Mouse (Mus musculus) stomach, embryonic 16.5 days (tissue): ENCODE results near the gene Man1c1. TPM values are rescaled to one million over a fixed set of nuclear protein-coding genes. Genes with fewer than 3 reads are reported as not detected.

Experiments
- ATAC-seq: fragments of 200-750 bp; cut with Nextera tagmentation; 2 replicates; pipeline ENCODE4 v1.8.0; 2017; ENCODE audit warnings: moderate number of reproducible peaks, moderate TSS enrichment; ENCODE audit not compliant: insufficient read depth, low FRiP score
- H3K27ac ChIP-seq: fragments of 300-500 bp; sonication (generic); 2 replicates; pipeline ENCODE4 v1.5.1; 2014; ENCODE audit warnings: low read length
- H3K27me3 ChIP-seq: fragments of 300-500 bp; sonication (generic); 2 replicates; pipeline ENCODE4 v1.6.1; 2014; ENCODE audit warnings: low read length, control low read depth, mixed read lengths; ENCODE audit not compliant: control insufficient read depth, insufficient read depth
- H3K36me3 ChIP-seq: fragments of 300-500 bp; sonication (generic); 2 replicates; pipeline ENCODE4 v1.6.1; 2014; ENCODE audit warnings: low read length; ENCODE audit not compliant: control insufficient read depth, insufficient read depth
- H3K4me1 ChIP-seq: fragments of 300-500 bp; sonication (generic); 2 replicates; pipeline ENCODE4 v1.6.1; 2014; ENCODE audit warnings: low read length, control low read depth, mixed read lengths; ENCODE audit not compliant: control insufficient read depth, insufficient read depth
- H3K4me2 ChIP-seq: fragments of 300-500 bp; sonication (generic); 2 replicates; pipeline ENCODE4 v1.6.1; 2014; ENCODE audit warnings: low read depth, low read length, mixed read lengths
- H3K4me3 ChIP-seq: fragments of 300-500 bp; sonication (generic); replicated peaks from 2 replicates; pipeline ENCODE4 v1.5.1; 2014; ENCODE audit warnings: mild to moderate bottlenecking, low read length
- H3K9ac ChIP-seq: fragments of 300-500 bp; sonication (generic); 2 replicates; pipeline ENCODE4 v1.6.1; 2014; ENCODE audit warnings: low read length
- H3K9me3 ChIP-seq: fragments of 300-500 bp; sonication (generic); replicated peaks from 2 replicates; pipeline ENCODE4 v1.6.1; 2016; ENCODE audit warnings: low read length, control low read depth; ENCODE audit not compliant: control insufficient read depth
- WGBS: fragments of 180-500 bp; shearing (Covaris S2); extraction: QIAGEN DNeasy Blood & Tissue Kit; methylation state at CpG from one replicate; pipeline ENCODE4 v1.1.7; 2014; 5-methylcytosine and 5-hydroxymethylcytosine counted together
- polyA plus RNA-seq: library from polyadenylated mRNA; unstranded; fragments of >200 nt; fragmentation: Nextera tagmentation; extraction: Ambion mirVana; gene quantifications from 2 replicates; pipeline ENCODE4 v1.2.1, GENCODE M21; 2015

The Man1c1 gene
- polyA plus RNA-seq, 1 experiment from 2014 or later = 1.6 TPM

DNA sequence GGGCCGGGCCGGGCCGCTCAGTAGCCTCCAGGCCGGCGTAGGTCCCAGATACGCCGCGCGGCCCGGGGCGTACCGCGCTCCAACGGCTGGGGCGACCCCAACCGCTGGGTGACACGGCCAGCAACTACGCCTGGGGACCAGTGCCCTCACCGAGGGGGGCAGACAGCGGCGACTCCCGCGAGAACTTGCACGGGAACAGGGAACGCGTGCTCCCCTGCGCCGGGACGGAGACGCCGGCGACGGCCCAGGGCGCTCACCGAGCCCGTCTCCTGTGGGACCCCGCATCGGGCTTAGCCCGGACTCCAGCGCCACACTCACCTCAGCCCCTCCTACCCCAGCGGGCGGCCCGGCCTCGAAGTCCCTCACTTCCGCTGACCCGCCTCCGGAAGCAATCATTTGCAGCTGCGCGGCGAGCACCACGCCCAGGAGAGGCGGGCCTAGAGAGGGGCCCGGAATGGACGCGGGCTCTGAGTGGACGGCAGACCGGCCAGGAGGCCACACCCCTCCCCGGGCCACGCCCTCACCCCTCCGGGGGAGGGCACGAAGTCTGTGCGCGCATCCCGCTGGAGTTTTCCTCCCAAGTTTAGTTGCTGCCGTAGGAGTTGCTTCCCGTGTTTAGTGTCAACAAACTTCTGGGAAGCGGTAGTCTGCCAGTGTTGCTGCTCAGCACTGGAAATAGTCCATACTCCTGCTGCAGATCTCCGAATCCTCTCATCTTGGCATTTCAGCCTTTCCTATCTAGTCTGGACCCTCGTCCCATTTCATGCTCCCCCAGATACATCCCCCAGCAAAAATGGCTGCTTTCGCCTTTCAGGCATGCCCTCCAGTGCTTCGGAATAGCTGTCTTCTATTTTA lies 168.9 kb downstream of the Man1c1 start, which contains the start of gene Mtfr1l:
Mtfr1l (minus strand) TSS at position 456 of the 855 bp plus-strand sequence.
- Histone ChIP-seq H3K4me3 (peak within 1 kb of the TSS; percentile 81), H3K36me3 (no peaks in the 10 kb centered on the region), H3K27me3 (no peaks in the 10 kb centered on the region), H3K9ac (peak within 1 kb of the TSS; percentile 86), H3K27ac (peak within 1 kb of the TSS; percentile 85), H3K4me1 (peaks cover 25% of the 10 kb centered on the region), H3K9me3 (no peaks in the 10 kb centered on the region), H3K4me2 (peak within 1 kb of the TSS; percentile 94)
- under 1% methylated on average over 68 of the region's 71 CpGs for WGBS
- peak; percentile 98 for ATAC-seq

DNA sequence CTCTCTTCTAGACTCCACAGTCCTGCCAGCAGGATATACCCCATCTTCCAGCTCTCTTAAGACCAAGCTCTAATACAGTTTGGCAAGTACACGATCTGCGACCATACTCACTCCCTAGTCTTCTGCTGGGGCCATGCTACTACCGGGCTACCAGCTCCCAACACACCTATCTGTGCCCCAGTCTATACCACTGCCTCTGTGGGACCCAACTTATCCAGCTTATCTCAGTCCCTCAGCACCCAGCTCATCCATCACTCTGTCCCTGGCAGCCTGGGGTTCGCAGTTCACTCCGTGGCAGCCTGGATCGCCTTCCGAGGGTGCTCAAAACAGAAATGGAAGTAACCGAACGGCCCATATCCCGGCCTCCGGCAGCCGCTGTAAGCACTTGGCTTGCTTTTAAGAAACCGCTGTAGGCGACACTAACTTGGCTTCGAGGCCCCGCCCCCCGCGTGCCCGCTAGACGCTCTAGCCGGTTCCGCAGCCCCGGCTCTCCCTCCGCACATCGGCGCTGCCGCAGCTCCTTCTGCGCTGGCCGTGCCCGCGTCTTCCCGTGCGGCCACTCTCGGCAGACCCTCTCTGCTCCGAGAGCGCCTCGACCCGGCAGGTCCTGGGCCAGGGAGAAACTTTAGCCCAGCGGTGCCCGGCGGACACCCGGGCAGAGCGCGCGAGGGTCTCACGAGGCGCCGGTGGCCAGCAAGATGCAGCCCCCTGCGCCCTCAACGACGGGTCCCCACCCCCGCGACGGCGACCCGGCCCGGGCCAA lies 169.8 kb downstream of the Man1c1 start:
- Histone ChIP-seq H3K9me3 (no peaks in the 10 kb centered on the region), H3K9ac (peak overlapping the region; percentile 86), H3K27ac (peak overlapping the region; percentile 82), H3K4me3 (peak overlapping the region; percentile 81), H3K4me2 (peak overlapping the region; percentile 94), H3K4me1 (peaks cover 25% of the 10 kb centered on the region), H3K36me3 (no peaks in the 10 kb centered on the region), H3K27me3 (no peaks in the 10 kb centered on the region)
- under 1% methylated on average over 57 of the region's 57 CpGs for WGBS
- ATAC-seq = 0 out of 2 replicates have a peak, but pooled peaks have one; percentile 2

DNA sequence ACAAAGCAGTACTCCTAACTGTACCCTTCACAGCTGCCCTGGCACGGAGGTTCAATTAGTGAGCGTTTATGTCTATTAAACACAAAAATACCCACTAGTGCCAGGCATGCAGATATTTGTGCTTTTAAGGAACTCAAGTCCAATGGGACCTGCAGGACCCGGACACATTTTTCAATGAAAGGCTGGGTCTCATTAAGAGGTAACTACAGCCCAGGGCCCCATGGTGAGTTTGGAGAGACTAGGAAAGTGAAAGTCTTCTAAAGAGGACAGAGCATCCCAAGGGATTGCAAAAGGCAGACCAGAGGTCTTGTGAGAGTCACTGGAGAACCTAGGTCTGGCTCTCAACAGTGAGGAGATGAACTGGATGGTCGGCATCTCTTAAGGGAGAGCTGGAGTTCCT lies 170.7 kb downstream of the Man1c1 start:
- Histone ChIP-seq H3K4me2 (peak overlapping the region; percentile 94), H3K9ac (0 out of 2 replicates have a peak overlapping the region, but pooled peaks have one; percentile 86), H3K4me1 (peaks cover 25% of the 10 kb centered on the region), H3K27ac (no peak overlapping the region), H3K4me3 (peak overlapping the region; percentile 81; the same call in 1 of the 2 replicates), H3K27me3 (no peaks in the 10 kb centered on the region), H3K9me3 (no peaks in the 10 kb centered on the region), H3K36me3 (peaks cover 7% of the 10 kb centered on the region; the same call in 1 of the 2 replicates)
- no peak for ATAC-seq
- 83% methylated on average over 4 of the region's 4 CpGs for WGBS

DNA sequence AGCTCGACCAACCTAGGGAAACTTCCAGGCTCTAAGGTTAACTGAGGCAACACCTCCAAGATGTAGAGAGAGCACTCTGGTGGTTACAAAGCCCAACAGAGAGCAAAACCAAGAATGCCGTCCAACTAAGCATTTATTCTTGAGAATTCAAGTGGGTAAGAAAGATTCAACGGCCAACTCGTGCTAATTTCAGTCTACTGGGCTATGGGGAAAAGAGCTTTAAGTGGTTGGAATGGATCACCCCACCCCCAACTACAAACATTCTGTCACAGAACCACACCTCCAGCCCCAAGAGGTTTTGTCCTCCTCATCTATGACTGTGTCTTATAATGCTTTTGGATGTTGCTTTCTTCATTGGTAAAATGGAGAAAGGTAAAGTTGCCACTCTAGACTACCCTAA lies 171.2 kb downstream of the Man1c1 start:
- H3K9ac ChIP-seq = no peak overlapping the region
- peaks cover 12% of the 10 kb centered on the region for H3K36me3 ChIP-seq
- H3K4me2 ChIP-seq = no peak overlapping the region
- no peak overlapping the region for H3K27ac ChIP-seq
- H3K9me3 ChIP-seq = no peaks in the 10 kb centered on the region
- H3K27me3 ChIP-seq = no peaks in the 10 kb centered on the region
- no peak for ATAC-seq
- H3K4me3 ChIP-seq = no peak overlapping the region
- WGBS = 73% methylated on average over 4 of the region's 4 CpGs
- peaks cover 25% of the 10 kb centered on the region for H3K4me1 ChIP-seq

DNA sequence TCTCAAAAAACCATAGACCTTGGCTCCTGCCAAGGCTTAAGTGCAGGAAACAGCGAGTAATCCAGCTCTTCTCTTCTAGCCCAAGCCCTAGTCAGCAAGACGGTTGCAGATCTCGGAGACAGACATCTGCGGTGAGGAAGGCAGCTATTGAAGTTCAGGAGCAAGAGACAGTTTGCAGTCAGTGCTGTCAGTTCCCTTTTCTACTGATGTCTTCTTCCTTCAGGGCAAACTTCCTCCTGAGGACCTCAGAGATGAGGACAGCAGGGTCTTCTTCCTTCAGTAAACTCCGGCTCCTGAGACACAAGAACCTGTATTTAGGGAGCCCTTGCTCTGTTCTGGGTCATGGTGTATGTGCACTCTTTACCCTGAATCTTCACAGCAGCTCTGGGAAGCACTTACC lies 177.9 kb downstream of the Man1c1 start:
- ATAC-seq = no peak
- peaks cover 19% of the 10 kb centered on the region for H3K36me3 ChIP-seq
- H3K27me3 ChIP-seq = no peaks in the 10 kb centered on the region
- no peak overlapping the region for H3K4me3 ChIP-seq
- 69% methylated on average over 5 of the region's 5 CpGs for WGBS
- H3K27ac ChIP-seq = no peak overlapping the region
- no peaks in the 10 kb centered on the region for H3K4me1 ChIP-seq
- no peaks in the 10 kb centered on the region for H3K9me3 ChIP-seq
- H3K4me2 ChIP-seq = no peak overlapping the region
- no peak overlapping the region for H3K9ac ChIP-seq

DNA sequence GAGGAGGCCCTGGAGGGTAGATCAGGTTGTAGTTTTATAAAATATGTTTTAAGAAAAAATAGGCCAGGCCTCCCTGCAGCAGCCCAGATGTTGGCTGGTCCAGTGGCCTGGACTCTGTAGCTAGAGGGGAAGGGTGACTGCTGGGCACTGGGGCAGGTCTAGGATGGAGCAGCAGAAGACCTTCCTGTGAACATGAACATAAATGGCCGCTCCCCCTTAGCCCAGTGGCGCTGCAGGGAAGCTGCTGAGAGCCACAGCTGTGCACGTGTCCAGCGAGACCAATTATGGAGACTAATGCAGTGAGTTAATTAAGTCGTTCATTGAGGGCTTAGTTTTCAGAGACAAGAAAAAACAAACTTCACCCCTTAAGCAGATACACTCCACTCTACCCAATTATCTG lies 178.3 kb downstream of the Man1c1 start:
- 70% methylated on average over 5 of the region's 5 CpGs for WGBS
- Histone ChIP-seq H3K9ac (no peak overlapping the region), H3K4me3 (no peak overlapping the region), H3K4me2 (no peak overlapping the region), H3K27ac (no peak overlapping the region), H3K9me3 (no peaks in the 10 kb centered on the region), H3K4me1 (no peaks in the 10 kb centered on the region), H3K27me3 (no peaks in the 10 kb centered on the region), H3K36me3 (peaks cover 20% of the 10 kb centered on the region)
- ATAC-seq = no peak

DNA sequence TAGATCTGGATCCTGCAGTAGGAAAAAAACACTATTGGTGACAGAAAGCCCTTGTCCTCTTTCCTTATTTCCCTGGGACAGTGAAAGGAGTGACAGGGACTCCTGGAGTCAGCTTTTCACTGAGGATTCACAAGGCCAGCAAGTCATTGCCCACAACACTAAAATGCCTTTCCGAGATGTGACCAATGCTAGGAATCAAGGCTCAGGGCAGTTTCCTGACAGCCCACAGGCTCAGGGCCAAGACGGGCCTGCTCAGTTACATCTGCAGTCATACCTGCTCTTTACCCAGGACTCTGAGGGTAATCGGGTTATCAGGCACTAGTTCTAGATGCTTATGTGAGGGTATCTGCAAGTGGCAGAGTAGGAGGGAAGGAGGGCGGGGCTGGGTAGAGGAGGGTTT lies 180.6 kb downstream of the Man1c1 start:
- H3K27me3 ChIP-seq = no peaks in the 10 kb centered on the region
- no peak for ATAC-seq
- H3K9me3 ChIP-seq = no peaks in the 10 kb centered on the region
- H3K4me3 ChIP-seq = no peak overlapping the region
- no peak overlapping the region for H3K4me2 ChIP-seq
- WGBS = 78% methylated on average over 4 of the region's 4 CpGs
- no peak overlapping the region for H3K27ac ChIP-seq
- no peak overlapping the region for H3K9ac ChIP-seq
- H3K36me3 ChIP-seq = peaks cover 17% of the 10 kb centered on the region
- H3K4me1 ChIP-seq = no peaks in the 10 kb centered on the region

DNA sequence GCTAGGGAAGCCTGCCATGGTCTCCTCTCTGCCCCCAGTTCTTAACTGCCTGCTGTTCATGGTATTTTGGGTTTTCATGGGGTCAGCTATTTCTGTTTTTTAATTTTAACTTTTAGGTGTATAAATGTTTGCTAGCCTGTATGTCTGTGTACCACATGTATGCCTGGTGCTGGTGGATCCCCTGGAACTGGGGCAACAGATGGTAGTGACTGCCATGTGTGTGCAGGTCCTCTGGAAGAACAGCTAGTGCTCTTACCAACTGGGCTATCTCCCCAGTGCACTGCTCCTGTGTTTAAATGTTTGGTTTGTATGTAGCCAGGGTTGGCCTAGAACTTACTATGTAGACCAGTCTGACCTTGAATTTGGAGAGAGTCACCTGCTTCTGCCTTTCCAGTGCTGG lies 184.8 kb downstream of the Man1c1 start:
- H3K4me3 ChIP-seq = no peak overlapping the region
- H3K9me3 ChIP-seq = no peaks in the 10 kb centered on the region
- peaks cover 10% of the 10 kb centered on the region for H3K4me1 ChIP-seq
- H3K27me3 ChIP-seq = no peaks in the 10 kb centered on the region
- H3K9ac ChIP-seq = no peak overlapping the region
- no peak for ATAC-seq
- peaks cover 4% of the 10 kb centered on the region; the same call in 1 of the 2 replicates for H3K36me3 ChIP-seq
- no peak overlapping the region for H3K4me2 ChIP-seq
- no peak overlapping the region for H3K27ac ChIP-seq

DNA sequence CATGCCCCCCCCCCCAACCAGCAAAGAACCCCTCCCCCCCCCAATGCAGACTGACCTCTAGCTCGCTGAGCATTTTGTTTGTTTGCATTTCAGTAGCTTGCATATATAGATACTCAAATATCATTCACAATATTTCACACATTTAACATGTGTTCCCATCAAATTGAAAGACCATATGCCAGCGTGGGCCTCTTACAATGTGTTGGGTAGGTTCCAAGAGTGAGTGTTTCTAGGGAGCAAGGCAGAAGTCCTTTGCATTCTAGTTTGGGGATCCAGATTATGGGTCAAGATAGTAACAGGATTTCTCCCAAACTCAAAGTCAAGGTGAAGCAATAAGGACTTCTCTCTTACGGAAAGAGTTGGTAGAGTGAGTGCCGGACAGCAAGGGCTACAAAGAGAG lies 185.5 kb downstream of the Man1c1 start:
- no peaks in the 10 kb centered on the region for H3K27me3 ChIP-seq
- no peak overlapping the region for H3K9ac ChIP-seq
- no peak overlapping the region for H3K27ac ChIP-seq
- ATAC-seq = no peak
- peaks cover 10% of the 10 kb centered on the region for H3K4me1 ChIP-seq
- H3K4me3 ChIP-seq = no peak overlapping the region
- no peaks in the 10 kb centered on the region for H3K9me3 ChIP-seq
- 89% methylated on average over 4 of the region's 4 CpGs for WGBS
- H3K4me2 ChIP-seq = no peak overlapping the region
- peaks cover 4% of the 10 kb centered on the region; the same call in 1 of the 2 replicates for H3K36me3 ChIP-seq
